In genomic region chr5:139199636-139199994, GRCm38 (mm10) we compare ENCODE assay signal across 1 mouse cellular context.
TF ChIP-seq lines count a peak whose summit lies in the region.

No protein-coding gene starts in this region.

TF ChIP-seq in CH12.LX, 34 proteins besides CTCF, POLR2A, EP300 and RAD21 (continued from another document):
- TF ChIP-seq POLR2AphosphoS2 (IDR thresholded peaks at IDR 0.05; ENCODE audit: low read depth, low read length) (no peak), ETS1 (conservative IDR thresholded peaks at IDR 0.05; ENCODE audit: low read depth, low read length) (no peak), ZNF384 (IDR thresholded peaks at IDR 0.05; ENCODE audit: low read depth, low read length) (no peak), CHD2 (IDR thresholded peaks at IDR 0.05; ENCODE audit: low read length) (no peak), HCFC1 (IDR thresholded peaks at IDR 0.05; ENCODE audit: low read depth, low read length) (no peak), ZC3H11A (IDR thresholded peaks at IDR 0.05; ENCODE audit: low read depth, low read length) (no peak), NRF1 (IDR thresholded peaks at IDR 0.05; ENCODE audit: low read depth, low read length) (no peak), ELF1 (IDR thresholded peaks at IDR 0.05; ENCODE audit: low read depth, low read length) (no peak), SIN3A (IDR thresholded peaks at IDR 0.05; ENCODE audit: low read length) (no peak)
